Mouse (Mus musculus) heart, adult 8-10 months (tissue): ENCODE data around the gene Otor. TPM values are rescaled to one million over a fixed set of nuclear protein-coding genes. Genes with fewer than 3 reads are reported as not detected.

Source experiments
- DNase-seq: peaks from one replicate; pipeline ENCODE4 v3.0.0; 2022; ENCODE audit warnings: low spot score
- total RNA-seq, 4 experiments: library from RNA; stranded (reverse); gene quantifications; 2 replicates each; pipeline ENCODE4 v1.2.4; 2022

Otor gene
- total RNA-seq, 4 experiments from 2014 or later, result not detected

- no peak for DNase-seq
These were observed 52.9 kb downstream of the Otor start for GRCm38 (mm10) chr2:143131098-143131646.

Other genes with a start within 250 kb of the Otor start
- 10 to 100 TPM; 35.9 to 43.4 (median 39.4) TPM for gene Kif16b, start 176.9 kb upstream of the Otor start, total RNA-seq
- gene Snrpb2, start 15.4 kb upstream of the Otor start, total RNA-seq, result 10 to 100 TPM; 15.2 to 23.5 (median 16.9) TPM